Comparison of ENCODE assay signal across 23 mouse cellular contexts in genomic region chr19:21719206-21719605, GRCm38 (mm10).
"Had no signal": no experiment of that assay in that cellular context is flagged by ENCODE, and none has a peak within 500 bp of the region (broad histone marks: within the 10 kb centered on the region; RNA-seq: fewer than 3 reads in every experiment).

No protein-coding gene starts in this region.

- H3K36me3 ChIP-seq: heart, embryonic 10.5 days; heart, embryonic 12.5 days; hindbrain, embryonic 10.5 days; hindbrain, embryonic 12.5 days; intestine, embryonic 15.5 days; limb, embryonic 13.5 days; limb, embryonic 15.5 days; liver, embryonic 12.5 days had no signal

- H3K9me3 ChIP-seq: heart, embryonic 12.5 days; hindbrain, embryonic 12.5 days; intestine, embryonic 15.5 days; limb, embryonic 13.5 days; limb, embryonic 15.5 days; liver, embryonic 12.5 days had no signal

- H3K27me3 ChIP-seq: heart, embryonic 12.5 days; hindbrain, embryonic 12.5 days; intestine, embryonic 15.5 days; limb, embryonic 13.5 days; limb, embryonic 15.5 days; liver, embryonic 12.5 days had no signal

- H3K4me1 ChIP-seq: heart, embryonic 10.5 days; intestine, embryonic 15.5 days; liver, embryonic 12.5 days had no signal

- DNase-seq: gastrocnemius, adult 2 months; gastrocnemius, postnatal 10 days; gastrocnemius, postnatal 25 days; heart, adult 2 months; heart, postnatal 10 days; heart, postnatal 4 days; kidney, adult 18-20 months; kidney, adult 8-10 months; kidney, postnatal 10 days; kidney, postnatal 25 days; kidney, postnatal 4 days had no signal

- H3K27ac ChIP-seq: gastrocnemius, adult 2 months; heart, adult 2 months; heart, embryonic 10.5 days; hindbrain, embryonic 10.5 days; hindbrain, embryonic 12.5 days; hindbrain, embryonic 14.5 days; intestine, embryonic 15.5 days; layer of hippocampus, adult 2 months; left cerebral cortex, adult 2 months; limb, embryonic 13.5 days; limb, embryonic 15.5 days; liver, embryonic 12.5 days; liver, embryonic 14.5 days had no signal

- H3K4me3 ChIP-seq: gastrocnemius, adult 2 months; heart, adult 2 months; heart, embryonic 10.5 days; heart, embryonic 12.5 days; hindbrain, embryonic 10.5 days; hindbrain, embryonic 12.5 days; intestine, embryonic 15.5 days; layer of hippocampus, adult 2 months; left cerebral cortex, adult 2 months; limb, embryonic 13.5 days; limb, embryonic 15.5 days; liver, embryonic 12.5 days had no signal
